Mouse (Mus musculus) testis, adult 2 months (tissue): ENCODE results near the gene Trip12. TPM values are rescaled to one million over a fixed set of nuclear protein-coding genes. Genes with fewer than 3 reads are reported as not detected.

Source experiments
- H3K27ac ChIP-seq: fragments of 200-500 bp; 2 replicates; pipeline ENCODE4 v1.5.1; 2012; ENCODE audit warnings: low read depth, low read length; ENCODE audit not compliant: control insufficient read depth, insufficient read depth
- H3K27me3 ChIP-seq: fragments of 200-500 bp; 2 replicates; pipeline ENCODE4 v1.6.1; 2012; ENCODE audit warnings: mild to moderate bottlenecking, low read length, moderate library complexity; ENCODE audit not compliant: control insufficient read depth, insufficient read depth
- H3K36me3 ChIP-seq: fragments of 200-500 bp; 2 replicates; pipeline ENCODE4 v1.6.1; 2012; ENCODE audit warnings: mild to moderate bottlenecking, low read length; ENCODE audit not compliant: control insufficient read depth, insufficient read depth
- H3K4me1 ChIP-seq: fragments of 200-500 bp; 2 replicates; pipeline ENCODE4 v1.6.1; 2012; ENCODE audit warnings: low read length; ENCODE audit not compliant: control insufficient read depth, insufficient read depth
- H3K4me3 ChIP-seq: fragments of 200-500 bp; 2 replicates; pipeline ENCODE4 v1.5.1; 2012; ENCODE audit warnings: low read depth, mild to moderate bottlenecking, low read length, moderate library complexity, mixed read lengths; ENCODE audit not compliant: control insufficient read depth
- CTCF ChIP-seq: fragments of 200-500 bp; IDR thresholded peaks from 2 replicates; pipeline ENCODE4 v1.5.1; 2012; ENCODE audit warnings: low read depth, mild to moderate bottlenecking, inconsistent platforms, low read length, moderate library complexity; ENCODE audit not compliant: control insufficient read depth, insufficient read depth, insufficient replicate concordance
- POLR2A ChIP-seq: fragments of 200-500 bp; IDR thresholded peaks from 2 replicates; pipeline ENCODE4 v1.6.1; 2012; ENCODE audit warnings: low read depth, mild to moderate bottlenecking, inconsistent platforms, low read length, moderate library complexity; ENCODE audit not compliant: control insufficient read depth
- polyA plus RNA-seq: library from polyadenylated mRNA; depleted of rRNA; stranded (reverse); fragments of >200 nt; gene quantifications from 2 replicates; pipeline ENCODE4 v1.2.3, GENCODE M21; 2012

Gene Trip12
- polyA plus RNA-seq, 1 experiment = 242 TPM

DNA sequence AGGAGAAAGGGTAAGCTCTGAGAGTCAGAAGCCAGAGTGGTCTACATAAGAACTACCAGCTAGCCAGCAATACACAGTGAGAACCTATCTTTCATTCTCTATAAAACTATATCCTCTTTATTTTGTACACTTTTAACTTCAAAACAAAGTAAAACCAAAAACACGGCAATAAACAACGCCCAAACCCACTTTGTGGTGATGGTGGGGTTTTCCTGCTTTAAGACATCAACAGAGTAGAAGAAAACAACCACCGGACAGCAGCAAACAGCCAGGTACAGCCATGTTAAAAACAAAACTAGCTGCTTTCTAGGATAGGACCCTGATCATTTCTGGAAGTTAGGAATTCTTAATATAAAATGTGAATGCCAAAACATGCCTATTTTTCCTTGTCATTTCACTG lies 59.7 kb downstream of the Trip12 start:
- Histone ChIP-seq H3K36me3 (peaks cover 2% of the 10 kb centered on the region; the same call in 1 of the 2 replicates), H3K27me3 (no peaks in the 10 kb centered on the region), H3K4me3 (no peak overlapping the region), H3K4me1 (no peaks in the 10 kb centered on the region), H3K27ac (no peak overlapping the region)
- TF ChIP-seq CTCF = no peak
- TF ChIP-seq POLR2A = no peak

DNA sequence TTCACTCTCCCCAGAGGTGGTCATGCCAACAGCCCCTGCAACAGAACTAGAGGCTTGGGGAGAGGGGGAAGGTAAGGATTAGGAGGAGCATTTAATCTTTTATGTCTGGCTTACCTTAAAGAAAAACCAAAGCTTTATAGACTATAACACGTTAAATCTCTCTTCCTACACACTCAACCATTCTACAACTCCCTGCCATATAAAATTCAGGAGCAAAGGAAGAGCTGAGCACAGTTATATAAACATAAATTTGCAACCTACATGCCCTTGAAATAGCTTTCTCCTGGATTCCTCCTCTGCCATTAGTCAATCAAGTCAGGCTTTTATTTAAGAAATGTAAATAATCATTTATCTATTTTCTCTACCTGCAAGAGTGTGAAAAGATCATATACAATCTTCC lies 62.9 kb downstream of the Trip12 start:
- Histone ChIP-seq H3K36me3 (no peaks in the 10 kb centered on the region; the same call in 1 of the 2 replicates), H3K27ac (no peak overlapping the region), H3K4me1 (no peaks in the 10 kb centered on the region), H3K27me3 (no peaks in the 10 kb centered on the region), H3K4me3 (no peak overlapping the region)
- TF ChIP-seq CTCF (no peak), POLR2A (no peak)

DNA sequence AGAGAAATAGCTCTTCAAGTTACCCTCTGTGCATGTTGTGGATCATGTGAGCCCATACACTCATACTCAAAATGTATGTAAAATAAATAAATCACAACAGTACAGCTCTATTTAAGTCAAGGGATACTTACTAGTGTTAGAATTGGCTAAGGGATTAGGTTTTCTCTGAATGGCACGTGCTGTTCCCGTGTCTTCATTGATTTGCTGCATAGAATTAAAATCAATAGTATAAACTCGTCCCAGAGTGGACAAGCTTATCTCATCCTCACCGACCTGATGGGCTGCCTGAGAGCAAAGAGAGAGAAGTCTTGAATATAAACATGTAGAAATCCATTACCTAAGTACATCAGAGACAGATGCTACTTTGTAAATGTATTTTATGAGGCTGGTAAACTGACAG lies 81.5 kb downstream of the Trip12 start:
- H3K27ac ChIP-seq = no peak overlapping the region
- H3K36me3 ChIP-seq = no peaks in the 10 kb centered on the region; the same call in 1 of the 2 replicates
- no peak for TF ChIP-seq POLR2A
- TF ChIP-seq CTCF = no peak

DNA sequence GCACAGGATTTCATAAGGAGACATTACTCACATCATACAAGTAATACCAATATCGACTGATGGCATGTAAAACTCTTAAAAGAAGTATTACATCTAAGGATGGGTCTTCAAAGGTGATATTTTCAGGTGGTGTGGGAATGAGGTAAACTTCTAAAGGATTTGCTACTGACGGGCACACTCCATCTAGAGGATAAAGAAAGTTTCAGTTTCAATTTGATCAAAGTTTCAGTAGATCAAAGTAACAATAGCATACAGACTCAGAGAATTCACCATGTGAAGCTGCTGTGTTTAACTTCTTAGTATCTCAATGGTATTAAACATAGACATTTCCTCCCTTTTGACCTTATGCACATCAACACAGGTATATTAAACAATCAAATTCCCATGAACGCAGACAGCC lies 98.2 kb downstream of the Trip12 start:
- Histone ChIP-seq H3K4me1 (no peaks in the 10 kb centered on the region), H3K27ac (no peak overlapping the region), H3K36me3 (peaks cover 3% of the 10 kb centered on the region), H3K4me3 (no peak overlapping the region), H3K27me3 (no peaks in the 10 kb centered on the region)
- TF ChIP-seq CTCF (no peak), POLR2A (no peak)

More for the DNA sequence above, 81.5 kb downstream of the Trip12 start:
- no peaks in the 10 kb centered on the region for H3K4me1 ChIP-seq
- H3K27me3 ChIP-seq = no peaks in the 10 kb centered on the region
- no peak overlapping the region for H3K4me3 ChIP-seq

DNA sequence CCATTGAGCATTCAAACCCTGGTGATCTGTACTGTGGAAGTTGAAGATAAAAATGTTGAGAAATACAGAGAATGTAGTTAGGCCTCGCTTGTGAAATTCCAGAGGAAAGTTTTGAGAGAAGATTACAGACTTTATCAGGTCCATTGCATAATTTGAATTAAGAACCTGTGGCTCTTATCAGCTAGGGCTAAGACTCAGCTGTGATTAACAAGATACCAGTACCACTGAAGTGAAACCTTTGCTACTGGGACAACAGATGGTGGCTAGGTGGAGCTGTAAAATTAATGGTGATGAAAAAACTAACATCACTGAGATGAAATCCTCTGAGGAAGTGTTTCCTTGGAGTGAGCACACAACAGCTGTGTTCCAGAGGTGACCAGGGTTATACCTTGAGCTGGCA lies 100.2 kb downstream of the Trip12 start:
- H3K36me3 ChIP-seq = peaks cover 3% of the 10 kb centered on the region
- TF ChIP-seq POLR2A = no peak
- no peak for TF ChIP-seq CTCF

DNA sequence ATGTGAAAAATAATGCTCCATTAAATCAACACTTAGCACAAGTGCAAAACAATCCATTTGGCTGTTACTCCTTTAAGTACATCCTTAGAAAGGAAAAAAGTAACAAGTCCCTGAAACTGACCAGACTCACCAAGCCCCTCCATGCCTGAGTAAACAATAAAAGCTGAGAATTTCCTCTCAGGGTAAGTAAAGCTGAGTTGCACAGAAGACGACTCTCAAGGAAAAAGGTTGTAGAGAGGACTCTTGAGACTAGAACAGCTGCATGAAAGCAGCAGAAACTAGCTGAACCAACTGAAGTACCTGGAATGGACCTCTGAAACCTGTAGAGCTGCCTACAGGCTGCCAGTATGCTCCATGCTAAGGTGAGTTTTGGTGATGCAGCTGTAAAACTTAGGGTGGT lies 103.2 kb downstream of the Trip12 start:
- TF ChIP-seq POLR2A (no peak), CTCF (no peak)

More for the DNA sequence above, 100.2 kb downstream of the Trip12 start:
- no peaks in the 10 kb centered on the region for H3K27me3 ChIP-seq
- no peak overlapping the region for H3K4me3 ChIP-seq
- no peaks in the 10 kb centered on the region for H3K4me1 ChIP-seq
- no peak overlapping the region for H3K27ac ChIP-seq

DNA sequence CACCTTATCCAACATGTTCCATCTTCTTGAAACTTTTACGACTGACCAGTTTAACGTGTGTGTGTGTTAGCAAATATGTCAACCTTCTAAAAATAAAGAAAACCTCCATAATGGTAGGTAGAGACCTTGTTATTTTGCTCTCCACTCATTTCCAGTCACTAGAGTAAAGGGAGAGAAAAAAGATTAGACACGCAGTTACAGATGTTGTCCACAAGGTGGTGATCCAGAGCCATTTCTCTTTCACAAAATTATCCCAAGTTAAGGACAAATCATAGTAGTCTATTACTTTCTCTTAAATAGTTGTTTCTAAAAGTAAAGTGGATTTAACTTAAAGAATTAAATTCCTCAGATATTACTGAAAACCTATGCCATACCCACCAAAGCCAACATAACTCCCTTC lies 106.5 kb downstream of the Trip12 start:
- no peak overlapping the region for H3K27ac ChIP-seq
- no peaks in the 10 kb centered on the region; the same call in 1 of the 2 replicates for H3K36me3 ChIP-seq
- no peaks in the 10 kb centered on the region for H3K27me3 ChIP-seq
- no peaks in the 10 kb centered on the region for H3K4me1 ChIP-seq
- H3K4me3 ChIP-seq = no peak overlapping the region
- TF ChIP-seq POLR2A = no peak
- TF ChIP-seq CTCF = no peak

More for the DNA sequence above, 103.2 kb downstream of the Trip12 start:
- no peak overlapping the region for H3K4me3 ChIP-seq
- peaks cover 3% of the 10 kb centered on the region for H3K36me3 ChIP-seq
- no peak overlapping the region for H3K27ac ChIP-seq
- H3K27me3 ChIP-seq = no peaks in the 10 kb centered on the region
- no peaks in the 10 kb centered on the region for H3K4me1 ChIP-seq

DNA sequence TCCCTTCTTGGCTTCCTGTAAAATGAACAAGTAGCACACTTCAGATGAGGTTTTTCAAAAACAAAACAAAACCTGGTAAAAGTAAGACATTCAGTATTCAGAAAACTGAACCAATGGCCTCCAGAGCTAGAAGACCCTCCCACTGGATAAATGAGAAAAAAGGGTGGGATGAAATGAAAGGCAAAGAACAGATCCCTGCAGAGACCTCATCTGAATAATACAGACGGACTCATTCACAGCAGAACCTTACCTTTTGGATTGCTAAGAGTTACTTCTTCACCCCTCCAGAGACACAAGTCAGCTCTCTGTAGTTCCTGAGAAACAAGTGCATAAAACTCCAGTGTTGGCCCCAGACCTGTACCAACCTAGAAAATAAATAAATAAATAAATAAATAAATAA lies 108.6 kb downstream of the Trip12 start:
- no peaks in the 10 kb centered on the region for H3K27me3 ChIP-seq
- no peaks in the 10 kb centered on the region for H3K4me1 ChIP-seq
- no peak overlapping the region for H3K4me3 ChIP-seq
- H3K27ac ChIP-seq = no peak overlapping the region
- no peak for TF ChIP-seq POLR2A
- TF ChIP-seq CTCF = no peak
- no peaks in the 10 kb centered on the region; the same call in 1 of the 2 replicates for H3K36me3 ChIP-seq
